16 mouse cellular contexts compared by ENCODE assay signal in genomic region chr1:166800953-166801603, GRCm38 (mm10).
DNase-seq lines count a peak whose midpoint lies in the region; ATAC-seq and TF ChIP-seq lines count a peak whose summit lies in the region.
"Had no signal": no experiment of that assay in that cellular context is flagged by ENCODE, and none has a peak within 500 bp of the region (broad histone marks: within the 10 kb centered on the region; RNA-seq: fewer than 3 reads in every experiment).

No protein-coding gene starts in this region.

- H3K4me2 ChIP-seq in neural tube, embryonic 12.5 days (replicated peaks), result no peak overlapping the region
- H3K4me2 ChIP-seq in neural tube, embryonic 15.5 days, result no peak overlapping the region
- H3K4me2 ChIP-seq: embryonic facial prominence, embryonic 13.5 days; lung, embryonic 15.5 days had no signal

- H3K79me2 ChIP-seq in heart, adult 2 months (replicated peaks; ENCODE audit: control insufficient read depth, insufficient read depth, low read length), result no peaks in the 10 kb centered on the region

- DNase-seq in heart, adult 2 months, result peak in 1 of 2 experiments; percentile 19
- DNase-seq in heart, postnatal 25 days (ENCODE audit: low spot score), result no peak
- peak; percentile 83 to 89 for DNase-seq in cerebellum, postnatal 10 days
- DNase-seq in gastrocnemius, postnatal 14 days, result no peak
- DNase-seq in layer of hippocampus, postnatal 10 days (ENCODE audit: low spot score in 2 of 2), result no peak
- DNase-seq in ovary, postnatal 36 days (ENCODE audit: low spot score), result no peak
- DNase-seq: thymus, postnatal 4 days had no signal

- TF ChIP-seq EP300 in heart, adult 2 months (IDR thresholded peaks at IDR 0.05; ENCODE audit: insufficient read depth, low read depth, low read length), result no peak

- H3K4me1 ChIP-seq in heart, adult 2 months (ENCODE audit: control insufficient read depth, insufficient read depth, low read length), result peaks cover 8% of the 10 kb centered on the region
- H3K4me1 ChIP-seq in neural tube, embryonic 12.5 days, result no peaks in the 10 kb centered on the region
- peaks cover 8% of the 10 kb centered on the region; the same call in 1 of the 2 replicates for H3K4me1 ChIP-seq in neural tube, embryonic 15.5 days
- H3K4me1 ChIP-seq: embryonic facial prominence, embryonic 13.5 days; lung, embryonic 15.5 days had no signal

- H3K36me3 ChIP-seq in heart, adult 2 months (ENCODE audit: control insufficient read depth, insufficient read depth, low read length), result no peaks in the 10 kb centered on the region; the same call in none of the 2 replicates
- H3K36me3 ChIP-seq in neural tube, embryonic 12.5 days, result no peaks in the 10 kb centered on the region
- no peaks in the 10 kb centered on the region for H3K36me3 ChIP-seq in neural tube, embryonic 15.5 days
- H3K36me3 ChIP-seq: embryonic facial prominence, embryonic 13.5 days; lung, embryonic 15.5 days had no signal

- peak overlapping the region; percentile 42 for H3K27ac ChIP-seq in heart, adult 2 months
- no peak overlapping the region for H3K27ac ChIP-seq in neural tube, embryonic 12.5 days
- no peak overlapping the region for H3K27ac ChIP-seq in neural tube, embryonic 15.5 days (replicated peaks)
- H3K27ac ChIP-seq: embryonic facial prominence, embryonic 13.5 days; kidney, postnatal 0 days; lung, embryonic 15.5 days had no signal

- no peaks in the 10 kb centered on the region for H3K9me3 ChIP-seq in neural tube, embryonic 12.5 days
- no peaks in the 10 kb centered on the region for H3K9me3 ChIP-seq in neural tube, embryonic 15.5 days (replicated peaks)
- H3K9me3 ChIP-seq: embryonic facial prominence, embryonic 13.5 days; lung, embryonic 15.5 days; megakaryocyte, embryonic 14.5 days had no signal

- no peak overlapping the region for H3K9ac ChIP-seq in heart, adult 2 months (ENCODE audit: low read depth, low read length)
- H3K9ac ChIP-seq in neural tube, embryonic 12.5 days, result no peak overlapping the region
- H3K9ac ChIP-seq in neural tube, embryonic 15.5 days (replicated peaks), result no peak overlapping the region
- H3K9ac ChIP-seq: embryonic facial prominence, embryonic 13.5 days; lung, embryonic 15.5 days had no signal

- no peak overlapping the region for H3K4me3 ChIP-seq in heart, adult 2 months
- H3K4me3 ChIP-seq in neural tube, embryonic 12.5 days, result no peak overlapping the region
- H3K4me3 ChIP-seq in neural tube, embryonic 15.5 days (replicated peaks), result no peak overlapping the region
- H3K4me3 ChIP-seq: embryonic facial prominence, embryonic 13.5 days; lung, embryonic 15.5 days; megakaryocyte, embryonic 14.5 days; myocyte had no signal

- intact Hi-C loops in heart, adult 2 months (cut with DNase I), result loop anchor here (10.0 kb wide), 1 partner anchor 204 kb away; the partner anchor contains the start of gene Fam78b
- intact Hi-C loops in heart, postnatal 25 days (cut with DNase I), result no loop called here
- intact Hi-C loops in gastrocnemius, postnatal 14 days (cut with DNase I; ENCODE audit: low total_unique reads), result no loop called here

- TF ChIP-seq CTCF in heart, adult 2 months (IDR thresholded peaks at IDR 0.05), result no peak

- WGBS in heart, adult 2 months, result 45% methylated on average over 11 of the region's 11 CpGs
- WGBS in neural tube, embryonic 12.5 days, result 77% methylated on average over 11 of the region's 11 CpGs
- WGBS in neural tube, embryonic 15.5 days, result 65% methylated on average over 11 of the region's 11 CpGs

- H3K27me3 ChIP-seq in heart, adult 2 months (ENCODE audit: control insufficient read depth, insufficient read depth, low read length), result no peaks in the 10 kb centered on the region
- no peaks in the 10 kb centered on the region for H3K27me3 ChIP-seq in neural tube, embryonic 12.5 days (replicated peaks)
- H3K27me3 ChIP-seq in neural tube, embryonic 15.5 days (replicated peaks), result no peaks in the 10 kb centered on the region
- H3K27me3 ChIP-seq: embryonic facial prominence, embryonic 13.5 days; lung, embryonic 15.5 days; megakaryocyte, embryonic 14.5 days had no signal

- no peak for TF ChIP-seq POLR2A in heart, adult 2 months (IDR thresholded peaks at IDR 0.05; ENCODE audit: insufficient read depth, low read depth, low read length)

- 0 out of 2 replicates have a peak, but pooled peaks have one; percentile 25 for ATAC-seq in neural tube, embryonic 12.5 days (ENCODE audit: low FRiP score, low read depth)
- ATAC-seq in neural tube, embryonic 15.5 days (ENCODE audit: low FRiP score), result no peak
- ATAC-seq: forebrain, embryonic 14.5 days; intestine, embryonic 16.5 days had no signal

Comparison
In these comparisons a context has a peak if more than half of its experiments do, and no peak if none do; other contexts are left out.
1. DNase-seq: peak in cerebellum, postnatal 10 days (2 of 2); none in heart, postnatal 25 days (single experiment), gastrocnemius, postnatal 14 days (single experiment), layer of hippocampus, postnatal 10 days (0 of 2) and ovary, postnatal 36 days (single experiment).